Mouse (Mus musculus) liver, postnatal 0 days (tissue): Measurements from ENCODE around the gene Gm42715. TPM values are rescaled to one million over a fixed set of nuclear protein-coding genes. Genes with fewer than 3 reads are reported as not detected.

Source experiments
- ATAC-seq: fragments of 200-750 bp; cut with Nextera tagmentation; 2 replicates; pipeline ENCODE4 v1.8.0; 2017; ENCODE audit warnings: mild to moderate bottlenecking, moderate library complexity
- DNase-seq: peaks from one replicate; pipeline ENCODE4 v3.0.0-alpha.2; 2016
- H3K27ac ChIP-seq: fragments of 300-500 bp; sonication (generic); 2 replicates; pipeline ENCODE4 v1.5.1; 2014; ENCODE audit warnings: antibody characterized with exemption, moderate library complexity, mild to moderate bottlenecking, low read depth
- H3K27me3 ChIP-seq: fragments of 300-500 bp; sonication (generic); 2 replicates; pipeline ENCODE4 v1.6.1; 2014; ENCODE audit warnings: low read length, control low read depth, mixed read lengths; ENCODE audit not compliant: insufficient read depth
- H3K36me3 ChIP-seq: fragments of 300-500 bp; sonication (generic); replicated peaks from 2 replicates; pipeline ENCODE4 v1.6.1; 2014; ENCODE audit warnings: mild to moderate bottlenecking, control low read depth, low read length, moderate library complexity, mixed read lengths; ENCODE audit not compliant: insufficient read depth
- H3K4me1 ChIP-seq: fragments of 300-500 bp; sonication (generic); 2 replicates; pipeline ENCODE4 v1.6.1; 2014; ENCODE audit warnings: antibody characterized with exemption, mild to moderate bottlenecking, control low read depth; ENCODE audit not compliant: insufficient read depth
- H3K4me2 ChIP-seq: fragments of 300-500 bp; sonication (generic); 2 replicates; pipeline ENCODE4 v1.6.1; 2014; ENCODE audit warnings: low read depth, mild to moderate bottlenecking, low read length, moderate library complexity, mixed read lengths
- H3K4me3 ChIP-seq: fragments of 300-500 bp; sonication (generic); 2 replicates; pipeline ENCODE4 v1.5.1; 2014; ENCODE audit warnings: low read depth, low read length
- H3K9ac ChIP-seq: fragments of 300-500 bp; sonication (generic); replicated peaks from 2 replicates; pipeline ENCODE4 v1.6.1; 2014; ENCODE audit warnings: mild to moderate bottlenecking, moderate library complexity
- H3K9me3 ChIP-seq: fragments of 300-500 bp; sonication (generic); 2 replicates; pipeline ENCODE4 v1.6.1; 2016; ENCODE audit warnings: mild to moderate bottlenecking, control low read depth, low read length, mixed read lengths
- CTCF ChIP-seq: sonication (generic); IDR thresholded peaks from 2 replicates; pipeline ENCODE4 v1.5.1; 2016; ENCODE audit warnings: antibody characterized with exemption, low read depth
- EP300 ChIP-seq: IDR thresholded peaks from 2 replicates; pipeline ENCODE4 v1.6.1; 2016; ENCODE audit warnings: antibody characterized with exemption, low read depth, mild to moderate bottlenecking
- WGBS: fragments of 180-500 bp; shearing (Covaris S2); extraction: QIAGEN DNeasy Blood & Tissue Kit; methylation state at CpG from one replicate; pipeline ENCODE4 v1.1.7; 2014; ENCODE audit not compliant: insufficient replicate concordance; 5-methylcytosine and 5-hydroxymethylcytosine counted together
- polyA plus RNA-seq: library from polyadenylated mRNA; unstranded; fragments of >200 nt; fragmentation: Nextera tagmentation; extraction: Ambion mirVana; gene quantifications from 2 replicates; pipeline ENCODE4 v1.2.1, GENCODE M21; 2015

The Gm42715 gene
- polyA plus RNA-seq, 1 experiment from 2014 or later = 4.1 TPM

- no peak for DNase-seq
- H3K4me2 ChIP-seq = no peak overlapping the region
- no peaks in the 10 kb centered on the region for H3K4me1 ChIP-seq
- 97% methylated on average over 3 of the region's 3 CpGs for WGBS
- no peak overlapping the region for H3K27ac ChIP-seq
- H3K36me3 ChIP-seq = peaks cover 95% of the 10 kb centered on the region
- no peaks in the 10 kb centered on the region for H3K27me3 ChIP-seq
- ATAC-seq = no peak
- H3K9me3 ChIP-seq = no peaks in the 10 kb centered on the region
- H3K4me3 ChIP-seq = no peak overlapping the region
- no peak overlapping the region for H3K9ac ChIP-seq
- TF ChIP-seq EP300 (no peak), CTCF (no peak)
Observed at GRCm38 (mm10) chr7:127541671-127542070, 22.3 kb downstream of the Gm42715 start.

- Histone ChIP-seq H3K9me3 (no peaks in the 10 kb centered on the region), H3K4me1 (no peaks in the 10 kb centered on the region), H3K4me3 (no peak overlapping the region), H3K4me2 (no peak overlapping the region), H3K9ac (no peak overlapping the region), H3K27ac (no peak overlapping the region), H3K27me3 (no peaks in the 10 kb centered on the region), H3K36me3 (peaks cover 78% of the 10 kb centered on the region)
- TF ChIP-seq CTCF (no peak), EP300 (no peak)
- WGBS = 86% methylated on average over 15 of the region's 15 CpGs
- ATAC-seq = no peak
- DNase-seq = no peak
Observed at GRCm38 (mm10) chr7:127549116-127549835, 29.9 kb downstream of the Gm42715 start.

DNA sequence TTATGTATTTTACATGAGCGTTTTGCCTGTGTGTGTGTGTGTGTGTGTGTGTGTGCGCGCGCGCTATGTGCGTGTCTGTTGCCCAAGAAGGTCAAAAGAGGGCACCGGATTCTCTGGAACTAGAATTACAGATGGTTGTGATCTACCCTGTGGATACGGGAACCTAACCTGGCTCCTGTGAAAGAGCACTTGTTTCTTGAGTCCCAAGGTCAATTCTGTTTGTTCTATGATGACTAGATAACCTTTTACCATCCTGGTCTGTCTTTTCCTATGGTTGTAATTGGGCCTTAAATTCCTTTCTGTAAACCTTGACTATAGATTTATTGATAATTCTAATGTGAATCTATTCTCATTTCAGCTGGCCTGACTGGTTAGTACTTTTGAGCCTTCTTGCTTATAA, 32.2 kb downstream of the Gm42715 start:
- DNase-seq = no peak
- Histone ChIP-seq H3K4me3 (no peak overlapping the region), H3K4me2 (no peak overlapping the region), H3K27ac (no peak overlapping the region), H3K9me3 (no peaks in the 10 kb centered on the region), H3K27me3 (no peaks in the 10 kb centered on the region), H3K4me1 (no peaks in the 10 kb centered on the region), H3K36me3 (peaks cover 77% of the 10 kb centered on the region), H3K9ac (no peak overlapping the region)
- ATAC-seq = no peak
- TF ChIP-seq CTCF (no peak), EP300 (no peak)
- WGBS = 88% methylated on average over 8 of the region's 8 CpGs

DNA sequence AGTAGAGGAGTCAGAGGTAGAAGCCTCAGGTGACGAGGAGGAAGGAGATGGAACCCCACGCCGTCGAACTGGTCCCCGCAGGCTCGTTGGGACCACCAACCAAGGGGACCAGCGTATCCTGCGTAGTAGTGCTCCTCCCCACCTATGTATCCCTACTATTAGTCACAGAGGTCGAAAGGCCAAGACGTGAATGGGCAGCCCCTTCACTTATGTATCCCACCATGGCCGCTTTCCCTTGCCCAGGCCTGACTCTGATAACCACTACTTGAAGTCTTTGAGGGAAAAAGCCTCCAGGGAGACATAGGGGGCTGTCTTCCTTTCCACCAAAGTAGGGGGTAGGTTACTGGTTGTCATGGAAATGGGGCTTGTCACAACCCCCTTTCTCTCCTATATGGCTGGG, 41.2 kb downstream of the Gm42715 start:
- H3K4me3 ChIP-seq = no peak overlapping the region
- no peaks in the 10 kb centered on the region for H3K9me3 ChIP-seq
- 92% methylated on average over 11 of the region's 11 CpGs for WGBS
- no peak overlapping the region for H3K27ac ChIP-seq
- H3K4me1 ChIP-seq = no peaks in the 10 kb centered on the region
- H3K9ac ChIP-seq = no peak overlapping the region
- no peak for DNase-seq
- no peak for ATAC-seq
- TF ChIP-seq CTCF = no peak
- TF ChIP-seq EP300 = no peak
- H3K27me3 ChIP-seq = no peaks in the 10 kb centered on the region
- H3K4me2 ChIP-seq = no peak overlapping the region
- peaks cover 59% of the 10 kb centered on the region for H3K36me3 ChIP-seq

- WGBS = 89% methylated on average over 5 of the region's 5 CpGs
Observed at GRCm38 (mm10) chr7:127561340-127561858, 42.0 kb downstream of the Gm42715 start, which contains the start of gene Tmem265. Gene Tmem265 (plus strand): TSS chr7:127561390.

GRCm38 (mm10) chr7:127564381-127565150, 45.2 kb downstream of the Gm42715 start:
- DNase-seq = no peak
- Histone ChIP-seq H3K4me3 (no peak overlapping the region), H3K9me3 (no peaks in the 10 kb centered on the region), H3K27me3 (no peaks in the 10 kb centered on the region), H3K4me2 (no peak overlapping the region), H3K9ac (no peak overlapping the region), H3K4me1 (no peaks in the 10 kb centered on the region), H3K27ac (no peak overlapping the region), H3K36me3 (peaks cover 37% of the 10 kb centered on the region)
- 81% methylated on average over 6 of the region's 6 CpGs for WGBS
- ATAC-seq = no peak
- TF ChIP-seq EP300 (no peak), CTCF (no peak)

More at GRCm38 (mm10) chr7:127561340-127561858, 42.0 kb downstream of the Gm42715 start, which contains the start of gene Tmem265:
- ATAC-seq (no peak), DNase-seq (no peak)
- Histone ChIP-seq H3K4me2 (no peak within 1 kb of the TSS), H3K36me3 (peaks cover 60% of the 10 kb centered on the region), H3K4me1 (no peaks in the 10 kb centered on the region), H3K4me3 (no peak within 1 kb of the TSS), H3K9me3 (no peaks in the 10 kb centered on the region), H3K27ac (no peak within 1 kb of the TSS), H3K9ac (no peak within 1 kb of the TSS), H3K27me3 (no peaks in the 10 kb centered on the region)
- TF ChIP-seq EP300 = no peak
- TF ChIP-seq CTCF = no peak
